Mouse (Mus musculus) ES-E14 (cell line): ENCODE measurements around the gene Smim24.

Experiments used
- CHD2 ChIP-seq: IDR thresholded peaks from 2 replicates; pipeline ENCODE4 v1.6.1; 2014; ENCODE audit warnings: mild to moderate bottlenecking, low read depth, low read length, inconsistent platforms
- HCFC1 ChIP-seq: IDR thresholded peaks from 2 replicates; pipeline ENCODE4 v1.6.1; 2012; ENCODE audit warnings: low read length, inconsistent platforms, borderline replicate concordance; ENCODE audit not compliant: insufficient read depth
- MAFK ChIP-seq: IDR thresholded peaks from 2 replicates; pipeline ENCODE4 v1.6.1; 2014; ENCODE audit warnings: mild to moderate bottlenecking, low read depth, low read length, inconsistent platforms; ENCODE audit not compliant: insufficient read depth
- ZC3H11A ChIP-seq: IDR thresholded peaks from 2 replicates; pipeline ENCODE4 v1.6.1; 2012; ENCODE audit warnings: low read depth, mild to moderate bottlenecking, inconsistent platforms, low read length, borderline replicate concordance
- ZNF384 ChIP-seq: IDR thresholded peaks from 2 replicates; pipeline ENCODE4 v1.6.1; 2012; ENCODE audit warnings: low read depth, low read length, inconsistent platforms

DNA sequence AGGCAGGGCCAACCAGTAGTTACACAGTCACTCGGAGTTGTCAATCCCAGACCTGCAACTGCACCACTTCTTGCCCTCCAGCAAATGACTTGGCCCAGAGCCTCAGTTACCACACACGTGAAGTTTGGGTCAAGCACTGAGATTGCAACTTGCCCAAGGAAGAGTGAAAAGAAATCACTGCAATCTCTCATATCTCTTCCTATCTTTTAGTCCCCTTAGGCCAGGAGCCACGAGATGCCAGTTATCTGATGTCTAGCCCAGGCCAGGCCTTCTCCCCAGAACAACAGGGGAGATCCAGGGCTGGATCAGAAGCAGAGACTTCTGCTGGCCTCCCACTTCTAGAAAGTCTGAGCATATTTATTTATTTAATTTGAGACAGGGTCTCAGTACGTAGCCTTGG, 37.3 kb upstream of the Smim24 start:
- TF ChIP-seq MAFK (no peak), HCFC1 (no peak), ZC3H11A (no peak), ZNF384 (no peak), CHD2 (no peak)
